Mouse (Mus musculus) stomach, postnatal 0 days (tissue): ENCODE measurements around the gene Rhbdl1. TPM values are rescaled to one million over a fixed set of nuclear protein-coding genes. Genes with fewer than 3 reads are reported as not detected.

ENCODE experiments used
- ATAC-seq: fragments of 200-750 bp; cut with Nextera tagmentation; 2 replicates; pipeline ENCODE4 v1.8.0; 2017; ENCODE audit not compliant: low FRiP score, low TSS enrichment
- DNase-seq: peaks from one replicate; pipeline ENCODE4 v3.0.0-alpha.2; 2016; ENCODE audit warnings: low spot score
- H3K27ac ChIP-seq: fragments of 300-500 bp; sonication (generic); replicated peaks from 2 replicates; pipeline ENCODE4 v1.5.1; 2014; ENCODE audit warnings: mild to moderate bottlenecking, control low read depth
- H3K27me3 ChIP-seq: fragments of 300-500 bp; sonication (generic); 2 replicates; pipeline ENCODE4 v1.6.1; 2014; ENCODE audit warnings: low read length; ENCODE audit not compliant: control insufficient read depth, insufficient read depth
- H3K36me3 ChIP-seq: fragments of 300-500 bp; sonication (generic); 2 replicates; pipeline ENCODE4 v1.6.1; 2014; ENCODE audit warnings: low read length, mixed read lengths; ENCODE audit not compliant: control insufficient read depth, insufficient read depth
- H3K4me1 ChIP-seq: fragments of 300-500 bp; sonication (generic); replicated peaks from 2 replicates; pipeline ENCODE4 v1.6.1; 2014; ENCODE audit warnings: antibody characterized with exemption; ENCODE audit not compliant: control insufficient read depth, insufficient read depth
- H3K4me2 ChIP-seq: fragments of 300-500 bp; sonication (generic); replicated peaks from 2 replicates; pipeline ENCODE4 v1.6.1; 2014; ENCODE audit warnings: low read depth, mild to moderate bottlenecking, control low read depth, moderate library complexity
- H3K4me3 ChIP-seq: fragments of 300-500 bp; sonication (generic); 2 replicates; pipeline ENCODE4 v1.5.1; 2014; ENCODE audit warnings: low read depth, low read length, control low read depth
- H3K9ac ChIP-seq: fragments of 300-500 bp; sonication (generic); 2 replicates; pipeline ENCODE4 v1.6.1; 2014; ENCODE audit warnings: mild to moderate bottlenecking, low read length, control low read depth, mixed read lengths
- H3K9me3 ChIP-seq: fragments of 300-500 bp; sonication (generic); 2 replicates; pipeline ENCODE4 v1.6.1; 2016; ENCODE audit warnings: low read length; ENCODE audit not compliant: control insufficient read depth
- CTCF ChIP-seq: IDR thresholded peaks from 2 replicates; pipeline ENCODE4 v1.5.1; 2016; ENCODE audit warnings: antibody characterized with exemption, low read depth, mild to moderate bottlenecking, moderate library complexity
- EP300 ChIP-seq: optimal IDR thresholded peaks from 2 replicates; pipeline ENCODE3; 2016; ENCODE audit warnings: antibody characterized with exemption
- WGBS: fragments of 180-500 bp; shearing (Covaris S2); extraction: QIAGEN DNeasy Blood & Tissue Kit; methylation state at CpG from one replicate; pipeline ENCODE4 v1.1.7; 2014; 5-methylcytosine and 5-hydroxymethylcytosine counted together
- polyA plus RNA-seq: library from polyadenylated mRNA; unstranded; fragments of >200 nt; fragmentation: Nextera tagmentation; extraction: Ambion mirVana; gene quantifications from 2 replicates; pipeline ENCODE4 v1.2.1, GENCODE M21; 2015

The Rhbdl1 gene
- polyA plus RNA-seq, 1 experiment from 2014 or later, result 4.3 TPM

GRCm38 (mm10) chr17:25817662-25818061 is 19.4 kb downstream of the Rhbdl1 start:
- ATAC-seq (no peak), DNase-seq (no peak)
- Histone ChIP-seq H3K9me3 (no peaks in the 10 kb centered on the region), H3K27me3 (no peaks in the 10 kb centered on the region), H3K4me3 (no peak overlapping the region), H3K27ac (no peak overlapping the region), H3K9ac (no peak overlapping the region), H3K4me1 (no peaks in the 10 kb centered on the region), H3K4me2 (no peak overlapping the region), H3K36me3 (no peaks in the 10 kb centered on the region)
- TF ChIP-seq CTCF (no peak), EP300 (no peak)
- 79% methylated on average over 11 of the region's 11 CpGs for WGBS

- H3K4me2 ChIP-seq, result no peak overlapping the region
- no peaks in the 10 kb centered on the region for H3K9me3 ChIP-seq
- H3K27me3 ChIP-seq, result 0 out of 2 replicates have a peak, but pooled peaks cover 2% of the 10 kb centered on the region
- H3K36me3 ChIP-seq, result no peaks in the 10 kb centered on the region
- H3K9ac ChIP-seq, result no peak overlapping the region
- peak; percentile 80 for TF ChIP-seq CTCF
- TF ChIP-seq EP300, result no peak
- WGBS, result 4% methylated on average over 20 of the region's 20 CpGs
- no peak overlapping the region for H3K27ac ChIP-seq
- DNase-seq (peak; percentile 93), ATAC-seq (peak; percentile 69)
- no peak overlapping the region for H3K4me3 ChIP-seq
- no peaks in the 10 kb centered on the region for H3K4me1 ChIP-seq
Observed at GRCm38 (mm10) chr17:25813471-25813870, 23.6 kb downstream of the Rhbdl1 start.

GRCm38 (mm10) chr17:25810890-25811289 is 26.2 kb downstream of the Rhbdl1 start:
- H3K4me2 ChIP-seq, result no peak overlapping the region
- 0 out of 2 replicates have a peak, but pooled peaks cover 2% of the 10 kb centered on the region for H3K27me3 ChIP-seq
- H3K9ac ChIP-seq, result no peak overlapping the region
- DNase-seq, result no peak
- no peak overlapping the region for H3K4me3 ChIP-seq
- H3K36me3 ChIP-seq, result no peaks in the 10 kb centered on the region
- ATAC-seq, result no peak
- WGBS, result 64% methylated on average over 4 of the region's 4 CpGs
- H3K4me1 ChIP-seq, result no peaks in the 10 kb centered on the region
- H3K27ac ChIP-seq, result no peak overlapping the region
- TF ChIP-seq EP300, result no peak
- no peak for TF ChIP-seq CTCF
- H3K9me3 ChIP-seq, result no peaks in the 10 kb centered on the region

GRCm38 (mm10) chr17:25809606-25810340 is 27.3 kb downstream of the Rhbdl1 start:
- TF ChIP-seq CTCF (no peak), EP300 (no peak)
- ATAC-seq (peak; percentile 47; the same call in 1 of the 2 replicates), DNase-seq (peak; percentile 22)
- Histone ChIP-seq H3K9me3 (no peaks in the 10 kb centered on the region), H3K4me1 (no peaks in the 10 kb centered on the region), H3K27ac (no peak overlapping the region), H3K9ac (peak overlapping the region; percentile 53), H3K4me2 (peak overlapping the region; percentile 84), H3K4me3 (peak overlapping the region; percentile 52), H3K27me3 (0 out of 2 replicates have a peak, but pooled peaks cover 2% of the 10 kb centered on the region), H3K36me3 (no peaks in the 10 kb centered on the region)
- WGBS, result 11% methylated on average over 24 of the region's 25 CpGs

GRCm38 (mm10) chr17:25808789-25809605 is 28.1 kb downstream of the Rhbdl1 start, which contains the start of gene Fbxl16:
Gene Fbxl16 (plus strand): TSS chr17:25809085.
- DNase-seq (peak; percentile 73), ATAC-seq (peak; percentile 69)
- H3K9me3 ChIP-seq, result no peaks in the 10 kb centered on the region
- 0 out of 2 replicates have a peak, but pooled peaks cover 2% of the 10 kb centered on the region for H3K27me3 ChIP-seq
- no peaks in the 10 kb centered on the region for H3K36me3 ChIP-seq
- WGBS, result under 1% methylated on average over 67 of the region's 100 CpGs
- no peak within 1 kb of the TSS for H3K27ac ChIP-seq
- H3K4me1 ChIP-seq, result no peaks in the 10 kb centered on the region
- peak within 1 kb of the TSS; percentile 52 for H3K4me3 ChIP-seq
- H3K9ac ChIP-seq, result peak within 1 kb of the TSS; percentile 53
- H3K4me2 ChIP-seq, result peak within 1 kb of the TSS; percentile 84
- TF ChIP-seq EP300, result no peak
- TF ChIP-seq CTCF, result peak; percentile 60
